Mouse (Mus musculus) ES-E14 (cell line): Measurements from ENCODE around the gene Scarf1.

Experiments used
- HCFC1 ChIP-seq: IDR thresholded peaks from 2 replicates; pipeline ENCODE4 v1.6.1; 2012; ENCODE audit warnings: low read length, inconsistent platforms, borderline replicate concordance; ENCODE audit not compliant: insufficient read depth
- ZNF384 ChIP-seq: IDR thresholded peaks from 2 replicates; pipeline ENCODE4 v1.6.1; 2012; ENCODE audit warnings: low read depth, low read length, inconsistent platforms

GRCm38 (mm10) chr11:75469261-75469660 is 44.1 kb upstream of the Scarf1 start:
- TF ChIP-seq ZNF384: no peak
- no peak for TF ChIP-seq HCFC1
